Mouse (Mus musculus) thymus, adult 18-20 months (tissue): ENCODE data around the gene Mgat4c.
"Not testable (repeated sequence)": the region's sequence is repeated elsewhere in the genome, so short reads cannot be mapped to it uniquely, and the experiment has no call there.

Source experiments
- DNase-seq, 2 experiments: peaks; one replicate each; pipeline ENCODE4 v3.0.0; 2022; ENCODE audit warnings: mixed read lengths in 2 of 2

Gene Mgat4c

GRCm38 (mm10) chr10:102155853-102156252 lies 474.6 kb downstream of the Mgat4c start:
- DNase-seq: no peak

DNA sequence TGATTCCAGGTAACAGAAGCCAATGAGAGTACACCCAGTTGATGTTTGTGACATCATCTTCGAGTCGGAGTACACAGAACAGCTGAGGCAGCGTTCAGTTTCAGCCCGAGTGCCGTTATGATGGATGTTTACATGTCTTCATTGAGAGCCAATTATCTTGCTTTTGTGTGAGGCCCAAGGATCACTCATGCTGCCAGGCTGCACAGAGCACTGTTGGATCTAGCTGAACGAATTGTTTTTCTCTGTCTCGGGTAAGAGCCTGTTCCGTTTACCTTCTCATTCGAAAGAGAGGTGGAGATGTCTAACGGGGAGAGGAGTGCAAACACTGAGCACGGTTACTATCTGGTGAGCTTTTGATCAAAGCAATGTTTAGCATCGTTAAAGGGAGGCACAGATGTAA lies 477.5 kb downstream of the Mgat4c start:
- no peak for DNase-seq

DNA sequence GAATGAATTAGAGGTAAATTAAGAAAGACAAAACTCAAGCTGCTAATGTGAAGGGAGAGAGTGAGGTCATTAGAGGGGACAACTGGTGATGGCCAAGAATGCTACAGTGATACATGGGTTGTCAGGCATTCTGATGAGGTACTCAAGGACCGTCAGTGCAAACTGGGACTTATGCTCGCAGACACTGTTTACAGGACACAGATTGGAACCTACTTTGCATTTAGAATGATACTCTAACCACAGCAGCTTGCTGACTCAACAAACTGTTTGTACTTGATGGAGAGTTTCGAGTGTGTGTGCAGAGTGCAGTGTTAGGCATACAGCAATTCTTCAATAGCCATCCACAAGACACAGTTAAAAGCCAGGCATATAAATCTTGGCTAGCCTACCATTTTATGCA lies 503.4 kb downstream of the Mgat4c start:
- no peak for DNase-seq

GRCm38 (mm10) chr10:102191646-102192045 lies 510.4 kb downstream of the Mgat4c start:
- DNase-seq: no peak

DNA sequence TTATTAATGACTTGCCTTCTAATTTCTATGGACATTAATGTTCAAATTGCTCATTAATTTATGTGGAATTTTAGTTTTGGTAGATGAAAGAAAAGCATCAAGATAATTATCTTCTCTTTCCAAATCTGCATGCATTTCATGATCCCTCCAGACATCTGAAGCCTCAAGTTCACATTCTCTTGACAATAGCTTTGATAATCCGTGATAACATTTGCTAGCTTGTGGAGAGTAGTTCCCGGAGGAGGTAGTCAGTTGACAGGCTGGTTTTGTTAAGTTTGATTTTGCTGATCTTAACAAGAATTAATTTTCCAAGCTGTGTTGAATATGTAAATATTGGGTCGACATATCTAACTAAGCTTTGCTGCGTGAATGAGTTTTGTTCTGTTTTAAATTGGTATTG lies 515.6 kb downstream of the Mgat4c start:
- DNase-seq: no peak

DNA sequence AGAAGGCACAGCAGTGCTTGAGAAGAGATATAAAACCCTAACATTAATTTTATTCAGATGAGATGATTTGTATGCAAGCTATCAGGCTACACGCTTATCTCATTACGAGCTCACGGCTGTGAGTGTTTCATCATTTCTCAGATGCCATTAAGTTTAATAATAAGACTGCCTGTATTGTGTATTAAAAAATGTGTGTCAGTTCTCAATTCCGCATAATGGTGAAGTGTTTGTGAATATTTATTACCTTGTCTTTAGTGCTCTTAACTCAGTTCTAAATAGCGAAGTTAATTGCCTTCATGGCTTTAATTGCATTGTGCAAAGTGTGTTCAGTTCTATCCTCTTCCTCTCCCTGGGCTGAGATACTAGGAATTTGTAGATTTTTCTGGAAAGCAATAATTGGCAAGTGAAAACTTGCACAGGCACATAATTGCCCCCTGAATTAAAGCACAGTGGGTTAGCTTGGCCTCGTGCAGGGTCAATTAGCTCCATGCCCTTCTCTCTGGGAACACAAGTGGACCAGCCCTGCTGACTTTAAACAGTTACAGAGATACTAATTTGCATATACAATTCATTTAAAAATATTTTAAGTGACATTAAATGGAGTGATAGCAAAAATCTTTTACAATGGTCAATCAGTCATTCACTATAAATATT lies 557.4 kb downstream of the Mgat4c start:
- no peak for DNase-seq

DNA sequence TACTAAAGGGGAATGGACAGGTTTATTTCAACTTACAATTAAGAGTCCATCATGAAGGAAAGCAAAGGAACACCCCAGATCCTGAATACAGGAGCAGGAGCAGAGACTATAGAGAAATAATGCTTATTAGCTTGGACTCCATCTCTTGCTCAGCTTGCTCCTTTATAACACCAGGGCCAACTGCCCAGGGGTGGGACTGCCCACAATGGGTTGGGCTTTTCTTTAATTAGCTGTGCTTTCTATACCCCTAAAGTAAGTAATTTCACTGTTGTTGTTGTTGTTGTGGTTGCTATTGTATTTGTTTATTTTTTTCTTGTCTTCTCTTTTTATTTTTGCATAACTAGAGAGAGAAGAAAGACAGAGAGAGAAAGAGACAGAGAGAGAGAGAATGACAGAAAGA lies 562.6 kb downstream of the Mgat4c start:
- no peak for DNase-seq

- no peak for DNase-seq
These were observed 563.3 kb downstream of the Mgat4c start for GRCm38 (mm10) chr10:102244601-102245000.

DNA sequence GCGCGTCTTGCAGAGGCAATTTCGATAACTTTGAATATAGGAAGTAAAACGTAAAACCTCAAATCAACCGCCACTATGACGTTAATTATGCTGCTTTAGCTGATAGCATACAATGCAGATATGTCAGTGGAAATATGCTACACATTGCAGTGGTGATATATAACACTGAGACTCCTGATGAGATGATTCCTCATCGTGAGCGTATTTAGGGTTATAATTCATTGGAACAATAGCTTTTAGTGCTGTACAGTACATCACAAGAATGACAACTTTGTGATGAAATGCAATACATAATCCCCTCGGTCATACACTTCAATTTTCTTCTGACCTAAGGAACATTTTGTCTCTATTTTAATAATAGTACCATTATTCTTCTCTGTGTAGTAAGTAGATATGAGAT lies 564.0 kb downstream of the Mgat4c start:
- no peak for DNase-seq

- DNase-seq: no peak
These were observed 627.7 kb downstream of the Mgat4c start for GRCm38 (mm10) chr10:102308892-102309479.

- DNase-seq: no peak
These were observed 684.5 kb downstream of the Mgat4c start for GRCm38 (mm10) chr10:102365685-102366381.

DNA sequence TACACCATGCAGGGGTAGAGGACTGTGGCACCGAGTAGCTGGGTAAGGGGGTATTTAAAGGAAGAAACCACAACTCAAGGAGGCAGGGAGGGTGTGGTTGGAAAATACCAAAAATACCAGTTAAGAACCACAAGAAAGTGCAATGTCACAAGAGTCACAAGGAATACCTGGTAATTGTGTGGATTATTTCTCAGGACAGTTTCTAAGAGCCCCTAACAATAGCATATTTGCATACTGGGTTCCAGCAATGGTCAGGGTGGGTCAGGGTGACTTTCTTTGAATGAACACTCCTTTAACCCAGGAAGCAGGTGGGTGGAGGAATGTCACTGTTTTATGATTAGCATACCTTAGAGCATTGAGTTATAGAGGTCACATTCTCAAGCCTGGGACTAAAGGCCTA lies 689.3 kb downstream of the Mgat4c start:
- DNase-seq: no peak

GRCm38 (mm10) chr10:102372111-102372510 lies 690.8 kb downstream of the Mgat4c start:
- DNase-seq: no peak

DNA sequence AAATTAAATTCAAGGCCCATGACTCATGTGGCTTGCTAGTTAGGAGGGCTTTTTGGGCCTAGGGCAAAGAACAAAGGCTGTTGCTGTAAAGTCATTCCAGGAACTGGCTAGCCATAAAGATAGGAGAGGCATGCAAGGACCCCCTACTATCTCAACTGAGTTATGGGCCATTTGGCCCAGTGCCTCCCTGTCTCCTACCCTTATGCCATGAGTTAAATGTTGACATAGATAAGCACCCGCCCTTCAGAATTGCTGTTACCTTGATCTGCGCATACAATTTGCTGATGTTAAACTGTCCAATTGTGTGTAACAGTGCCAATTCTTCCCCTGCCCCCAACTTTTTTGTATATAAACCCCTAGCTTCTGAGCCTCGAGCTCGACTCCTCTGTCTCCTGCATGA lies 692.8 kb downstream of the Mgat4c start:
- DNase-seq: no peak

- DNase-seq: no peak
These were observed 696.1 kb downstream of the Mgat4c start for GRCm38 (mm10) chr10:102377377-102377776.

- DNase-seq: no peak
These were observed 707.9 kb downstream of the Mgat4c start for GRCm38 (mm10) chr10:102389223-102389622.

GRCm38 (mm10) chr10:102417654-102418272 lies 736.5 kb downstream of the Mgat4c start:
- DNase-seq: no peak

DNA sequence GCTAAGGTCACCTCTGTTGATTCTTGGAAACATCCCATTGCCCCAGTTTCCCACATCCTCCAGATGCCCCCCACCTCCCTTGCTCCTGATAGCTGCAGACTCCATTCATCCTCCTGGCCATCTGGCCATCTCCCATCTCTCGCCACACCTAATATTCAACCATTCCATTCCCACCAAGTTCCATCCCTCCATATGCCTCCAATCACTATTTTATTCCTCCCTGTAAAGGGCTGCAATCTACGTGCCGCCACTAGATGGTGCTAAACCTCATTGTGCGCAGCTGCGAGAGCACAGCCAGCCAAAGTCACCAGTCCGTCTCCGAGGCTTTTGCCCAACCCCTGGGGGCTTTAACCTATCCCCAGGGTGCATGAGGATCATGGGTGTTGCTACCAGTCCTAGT lies 753.8 kb downstream of the Mgat4c start:
- DNase-seq: not testable (repeated sequence)

DNA sequence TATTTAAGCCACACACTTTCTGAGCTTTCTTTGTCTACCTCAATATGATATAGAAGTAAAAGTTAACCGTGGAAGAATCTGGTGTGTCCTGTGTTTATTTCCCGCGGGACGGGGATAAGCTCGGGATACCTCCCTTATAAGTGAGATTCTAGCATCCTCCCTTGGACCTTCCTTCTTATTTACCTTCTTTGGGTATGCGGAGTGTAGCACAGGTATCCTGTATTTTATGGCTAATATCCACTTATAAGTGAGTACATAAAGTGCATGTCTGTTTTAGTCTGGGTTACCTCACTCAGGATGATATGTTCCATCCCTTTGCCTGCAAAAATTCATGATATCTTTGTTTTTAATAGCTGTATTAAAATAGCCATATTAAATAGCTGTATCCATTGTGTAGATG lies 754.2 kb downstream of the Mgat4c start:
- not testable (repeated sequence) for DNase-seq
